In the genomic region with DNA sequence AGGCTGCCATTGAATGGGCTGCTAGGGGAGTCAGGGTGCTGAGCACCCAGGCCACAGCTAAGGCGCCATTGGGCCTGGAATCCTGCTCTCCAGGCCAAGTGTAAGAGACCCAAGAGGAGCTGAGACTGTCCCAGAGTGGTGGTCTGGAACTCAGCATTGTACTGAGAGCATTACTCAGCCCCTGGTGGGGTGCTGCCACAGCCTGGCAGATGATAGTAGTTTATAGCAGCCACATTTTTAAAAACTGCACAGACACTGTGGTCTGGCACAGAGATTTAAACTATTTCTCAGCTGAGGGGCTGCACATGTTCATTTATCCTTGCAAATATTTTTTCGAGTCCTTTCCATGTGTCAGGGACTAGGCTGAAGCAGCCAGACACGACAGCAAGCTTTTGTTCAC, we compare ENCODE assay signal across 24 mouse cellular contexts.
DNase-seq lines count a peak whose midpoint lies in the region; ATAC-seq lines count a peak whose summit lies in the region.
"Had no signal": no experiment of that assay in that cellular context is flagged by ENCODE, and none has a peak within 500 bp of the region (broad histone marks: within the 10 kb centered on the region; RNA-seq: fewer than 3 reads in every experiment).

No protein-coding gene starts in this region.

- peaks cover 21% of the 10 kb centered on the region for H3K4me1 ChIP-seq in hindbrain, embryonic 12.5 days
- H3K4me1 ChIP-seq in hindbrain, embryonic 16.5 days (ENCODE audit: control insufficient read depth, insufficient read depth, low read depth, low read length), result peaks cover 2% of the 10 kb centered on the region
- H3K4me1 ChIP-seq in midbrain, embryonic 10.5 days, result peaks cover 35% of the 10 kb centered on the region
- peaks cover 8% of the 10 kb centered on the region for H3K4me1 ChIP-seq in midbrain, embryonic 16.5 days (ENCODE audit: control insufficient read depth, insufficient read depth, low read length)
- peaks cover 35% of the 10 kb centered on the region for H3K4me1 ChIP-seq in embryonic facial prominence, embryonic 15.5 days
- H3K4me1 ChIP-seq in neural tube, embryonic 13.5 days (replicated peaks), result peaks cover 24% of the 10 kb centered on the region
- H3K4me1 ChIP-seq: heart, embryonic 10.5 days; intestine, embryonic 15.5 days; liver, embryonic 15.5 days had no signal

- whole genome bisulfite sequencing in hindbrain, embryonic 12.5 days, result 60% methylated on average over 3 of the region's 3 CpGs
- WGBS in hindbrain, embryonic 16.5 days, result 47% methylated on average over 3 of the region's 3 CpGs
- WGBS in midbrain, embryonic 10.5 days, result 67% methylated on average over 3 of the region's 3 CpGs
- 59% methylated on average over 3 of the region's 3 CpGs for WGBS in midbrain, embryonic 16.5 days
- 37% methylated on average over 3 of the region's 3 CpGs for WGBS in embryonic facial prominence, embryonic 15.5 days
- 44% methylated on average over 3 of the region's 3 CpGs for WGBS in neural tube, embryonic 13.5 days

- H3K36me3 ChIP-seq in hindbrain, embryonic 12.5 days, result no peaks in the 10 kb centered on the region
- H3K36me3 ChIP-seq in hindbrain, embryonic 16.5 days (ENCODE audit: control insufficient read depth, insufficient read depth, low read length), result no peaks in the 10 kb centered on the region
- no peaks in the 10 kb centered on the region for H3K36me3 ChIP-seq in midbrain, embryonic 10.5 days
- H3K36me3 ChIP-seq in midbrain, embryonic 16.5 days (ENCODE audit: control insufficient read depth, insufficient read depth, low read length), result no peaks in the 10 kb centered on the region
- H3K36me3 ChIP-seq in embryonic facial prominence, embryonic 15.5 days, result no peaks in the 10 kb centered on the region
- no peaks in the 10 kb centered on the region for H3K36me3 ChIP-seq in neural tube, embryonic 13.5 days
- H3K36me3 ChIP-seq: heart, embryonic 10.5 days; intestine, embryonic 15.5 days; liver, embryonic 15.5 days had no signal

- H3K9me3 ChIP-seq in hindbrain, embryonic 12.5 days (replicated peaks), result no peaks in the 10 kb centered on the region
- H3K9me3 ChIP-seq in hindbrain, embryonic 16.5 days (ENCODE audit: control insufficient read depth, low read length), result no peaks in the 10 kb centered on the region
- H3K9me3 ChIP-seq in midbrain, embryonic 10.5 days (replicated peaks), result no peaks in the 10 kb centered on the region
- H3K9me3 ChIP-seq in midbrain, embryonic 16.5 days (replicated peaks; ENCODE audit: control insufficient read depth, low read length, poor library complexity, severe bottlenecking), result no peaks in the 10 kb centered on the region
- H3K9me3 ChIP-seq in embryonic facial prominence, embryonic 15.5 days (replicated peaks), result no peaks in the 10 kb centered on the region
- H3K9me3 ChIP-seq in neural tube, embryonic 13.5 days, result no peaks in the 10 kb centered on the region
- H3K9me3 ChIP-seq: heart, embryonic 10.5 days; intestine, embryonic 15.5 days; liver, embryonic 15.5 days had no signal

- H3K27ac ChIP-seq in hindbrain, embryonic 12.5 days, result no peak overlapping the region
- H3K27ac ChIP-seq in hindbrain, embryonic 16.5 days (ENCODE audit: low read depth, low read length), result no peak overlapping the region
- peak overlapping the region; percentile 39; the same call in 1 of the 2 replicates for H3K27ac ChIP-seq in midbrain, embryonic 10.5 days (replicated peaks)
- H3K27ac ChIP-seq in midbrain, embryonic 16.5 days (ENCODE audit: low read length), result no peak overlapping the region
- no peak overlapping the region; the same call in 1 of the 2 replicates for H3K27ac ChIP-seq in embryonic facial prominence, embryonic 15.5 days (replicated peaks)
- H3K27ac ChIP-seq in neural tube, embryonic 13.5 days (replicated peaks), result no peak overlapping the region
- H3K27ac ChIP-seq: heart, embryonic 10.5 days; intestine, embryonic 15.5 days; liver, embryonic 15.5 days; macrophage; stomach, postnatal 0 days had no signal

- no peak for DNase-seq in midbrain, embryonic 10.5 days (ENCODE audit: low spot score)
- DNase-seq: adrenal gland, adult 8-10 months; cerebellum, adult 18-20 months; cerebellum, postnatal 14 days; embryo, embryonic 11 days; gastrocnemius, postnatal 10 days; heart, postnatal 4 days; kidney, adult 8-10 months; kidney, postnatal 10 days; liver; thymus, adult 2 months; thymus, postnatal 4 days had no signal

- ATAC-seq in hindbrain, embryonic 12.5 days (ENCODE audit: low FRiP score), result 0 out of 2 replicates have a peak, but pooled peaks have one; percentile 31
- no peak for ATAC-seq in hindbrain, embryonic 16.5 days
- no peak for ATAC-seq in midbrain, embryonic 16.5 days
- ATAC-seq in embryonic facial prominence, embryonic 15.5 days (ENCODE audit: insufficient number of reproducible peaks, low FRiP score, low TSS enrichment, low read depth), result peak; percentile 37; the same call in 1 of the 2 replicates
- 0 out of 2 replicates have a peak, but pooled peaks have one; percentile 25 for ATAC-seq in neural tube, embryonic 13.5 days (ENCODE audit: low read depth)
- ATAC-seq in CD4-positive, CD25-positive, alpha-beta regulatory T cell, adult 4 months, result no peak
- ATAC-seq: activated CD4-positive, CD25-positive, alpha-beta regulatory T cell, adult 4 months; intestine, embryonic 15.5 days had no signal

- H3K4me3 ChIP-seq in hindbrain, embryonic 12.5 days, result no peak overlapping the region
- no peak overlapping the region for H3K4me3 ChIP-seq in hindbrain, embryonic 16.5 days (ENCODE audit: low read length)
- no peak overlapping the region for H3K4me3 ChIP-seq in midbrain, embryonic 10.5 days
- no peak overlapping the region for H3K4me3 ChIP-seq in midbrain, embryonic 16.5 days (ENCODE audit: low read depth, low read length)
- no peak overlapping the region for H3K4me3 ChIP-seq in embryonic facial prominence, embryonic 15.5 days (replicated peaks)
- no peak overlapping the region for H3K4me3 ChIP-seq in neural tube, embryonic 13.5 days
- H3K4me3 ChIP-seq: heart, embryonic 10.5 days; intestine, embryonic 15.5 days; liver, embryonic 15.5 days had no signal

- H3K27me3 ChIP-seq in hindbrain, embryonic 12.5 days, result no peaks in the 10 kb centered on the region; the same call in 1 of the 2 replicates
- no peaks in the 10 kb centered on the region for H3K27me3 ChIP-seq in hindbrain, embryonic 16.5 days (replicated peaks; ENCODE audit: control insufficient read depth, insufficient read depth, low read length)
- H3K27me3 ChIP-seq in midbrain, embryonic 10.5 days (ENCODE audit: low read depth, poor library complexity, severe bottlenecking), result peaks cover 23% of the 10 kb centered on the region; the same call in 1 of the 2 replicates
- no peaks in the 10 kb centered on the region; the same call in 1 of the 2 replicates for H3K27me3 ChIP-seq in midbrain, embryonic 16.5 days (ENCODE audit: control insufficient read depth, insufficient read depth, low read depth, low read length)
- no peaks in the 10 kb centered on the region for H3K27me3 ChIP-seq in embryonic facial prominence, embryonic 15.5 days
- H3K27me3 ChIP-seq in neural tube, embryonic 13.5 days, result peaks cover 12% of the 10 kb centered on the region; the same call in 1 of the 2 replicates
- H3K27me3 ChIP-seq: intestine, embryonic 15.5 days; liver, embryonic 15.5 days had no signal

- no peak overlapping the region for H3K9ac ChIP-seq in hindbrain, embryonic 12.5 days
- H3K9ac ChIP-seq in hindbrain, embryonic 16.5 days (ENCODE audit: low read depth, low read length), result no peak overlapping the region
- H3K9ac ChIP-seq in midbrain, embryonic 16.5 days (ENCODE audit: low read depth, low read length), result no peak overlapping the region
- no peak overlapping the region for H3K9ac ChIP-seq in embryonic facial prominence, embryonic 15.5 days
- no peak overlapping the region for H3K9ac ChIP-seq in neural tube, embryonic 13.5 days
- H3K9ac ChIP-seq: intestine, embryonic 15.5 days; liver, embryonic 15.5 days had no signal

- no peak overlapping the region for H3K4me2 ChIP-seq in hindbrain, embryonic 12.5 days (replicated peaks)
- no peak overlapping the region for H3K4me2 ChIP-seq in hindbrain, embryonic 16.5 days (ENCODE audit: low read length)
- H3K4me2 ChIP-seq in midbrain, embryonic 16.5 days (ENCODE audit: low read length), result no peak overlapping the region
- H3K4me2 ChIP-seq in embryonic facial prominence, embryonic 15.5 days (replicated peaks), result no peak overlapping the region
- H3K4me2 ChIP-seq in neural tube, embryonic 13.5 days, result no peak overlapping the region
- H3K4me2 ChIP-seq: intestine, embryonic 15.5 days; liver, embryonic 15.5 days had no signal

Comparison
In these comparisons a context has a peak if more than half of its experiments do, and no peak if none do; other contexts are left out.
1. ATAC-seq: peak in hindbrain, embryonic 12.5 days (single experiment), embryonic facial prominence, embryonic 15.5 days (single experiment) and neural tube, embryonic 13.5 days (single experiment); none in hindbrain, embryonic 16.5 days (single experiment), midbrain, embryonic 16.5 days (single experiment) and CD4-positive, CD25-positive, alpha-beta regulatory T cell, adult 4 months (single experiment).